Mouse (Mus musculus) heart, adult 8-10 months (tissue): Measurements from ENCODE around the gene Fam124a. TPM values are rescaled to one million over a fixed set of nuclear protein-coding genes. Genes with fewer than 3 reads are reported as not detected.

Experiments
- DNase-seq: peaks from one replicate; pipeline ENCODE4 v3.0.0; 2022; ENCODE audit warnings: low spot score
- total RNA-seq, 4 experiments: library from RNA; stranded (reverse); gene quantifications; 2 replicates each; pipeline ENCODE4 v1.2.4; 2022

Gene Fam124a
- total RNA-seq, 4 experiments from 2014 or later: 3.6 to 5.0 (median 3.7) TPM

- DNase-seq: no peak
These were observed 19.4 kb downstream of the Fam124a start for GRCm38 (mm10) chr14:62574906-62575305.

- DNase-seq: no peak
These were observed 20.3 kb downstream of the Fam124a start for GRCm38 (mm10) chr14:62575862-62576261.

- no peak for DNase-seq
These were observed 25.4 kb downstream of the Fam124a start for GRCm38 (mm10) chr14:62580945-62581344.

GRCm38 (mm10) chr14:62581768-62582167 lies 26.2 kb downstream of the Fam124a start:
- DNase-seq: no peak

GRCm38 (mm10) chr14:62584637-62585036 lies 29.1 kb downstream of the Fam124a start:
- no peak for DNase-seq

- DNase-seq: no peak
These were observed 29.8 kb downstream of the Fam124a start for GRCm38 (mm10) chr14:62585338-62585737.

- DNase-seq: no peak
These were observed 44.6 kb downstream of the Fam124a start for GRCm38 (mm10) chr14:62600109-62600522.

- no peak for DNase-seq
These were observed 46.7 kb downstream of the Fam124a start for GRCm38 (mm10) chr14:62602271-62602670.

- DNase-seq: no peak
These were observed 47.3 kb downstream of the Fam124a start for GRCm38 (mm10) chr14:62602869-62603268.

- no peak for DNase-seq
These were observed 52.3 kb downstream of the Fam124a start for GRCm38 (mm10) chr14:62607791-62608196.

GRCm38 (mm10) chr14:62609904-62610303 lies 54.4 kb downstream of the Fam124a start:
- DNase-seq: no peak

- no peak for DNase-seq
These were observed 66.9 kb downstream of the Fam124a start for GRCm38 (mm10) chr14:62622393-62622792.

- DNase-seq: no peak
These were observed 72.4 kb downstream of the Fam124a start for GRCm38 (mm10) chr14:62627951-62628350.

GRCm38 (mm10) chr14:62637436-62638344 lies 82.2 kb downstream of the Fam124a start:
- peak; percentile 16 for DNase-seq

- DNase-seq: no peak
These were observed 82.8 kb downstream of the Fam124a start for GRCm38 (mm10) chr14:62638345-62638702.

GRCm38 (mm10) chr14:62639111-62639510 lies 83.6 kb downstream of the Fam124a start:
- peak; percentile 33 for DNase-seq

- no peak for DNase-seq
These were observed 84.0 kb downstream of the Fam124a start for GRCm38 (mm10) chr14:62639551-62639950.

GRCm38 (mm10) chr14:62640396-62640795 lies 84.9 kb downstream of the Fam124a start:
- no peak for DNase-seq

- DNase-seq: peak; percentile 21
These were observed 86.8 kb downstream of the Fam124a start for GRCm38 (mm10) chr14:62642368-62642767.

GRCm38 (mm10) chr14:62648405-62648804 lies 92.9 kb downstream of the Fam124a start:
- DNase-seq: no peak

GRCm38 (mm10) chr14:62650376-62650775 lies 94.8 kb downstream of the Fam124a start:
- no peak for DNase-seq

- no peak for DNase-seq
These were observed 96.2 kb downstream of the Fam124a start for GRCm38 (mm10) chr14:62651771-62652170.

- DNase-seq: no peak
These were observed 100.5 kb downstream of the Fam124a start for GRCm38 (mm10) chr14:62655996-62656395.
